Comparison of ENCODE assay signal across 22 mouse cellular contexts in the genomic region with DNA sequence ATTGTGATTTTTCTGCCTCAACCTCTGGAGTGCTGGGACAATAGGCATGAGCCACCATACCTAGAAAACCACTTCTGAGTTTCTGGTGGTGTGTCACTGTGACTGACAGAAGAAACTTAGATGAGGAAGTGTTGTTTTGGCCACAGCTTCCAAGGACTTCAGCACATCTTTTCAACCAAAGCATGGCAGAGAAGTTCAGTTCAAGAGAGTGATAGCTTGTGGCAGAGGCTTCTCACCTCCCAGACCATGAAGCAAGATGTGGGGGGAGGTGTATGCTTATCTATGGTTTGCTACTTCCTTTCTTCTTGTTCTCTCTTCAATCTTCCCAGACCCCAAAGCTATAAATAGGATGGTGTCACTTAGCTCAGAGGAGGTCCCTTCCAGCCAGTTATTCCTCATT.
"Had no signal": no experiment of that assay in that cellular context is flagged by ENCODE, and none has a peak within 500 bp of the region (broad histone marks: within the 10 kb centered on the region; RNA-seq: fewer than 3 reads in every experiment).

No protein-coding gene starts in this region.

- H3K4me1 ChIP-seq: kidney, embryonic 15.5 days; limb, embryonic 12.5 days; limb, embryonic 15.5 days; liver, embryonic 12.5 days; midbrain, embryonic 10.5 days; midbrain, embryonic 13.5 days; neural tube, embryonic 13.5 days had no signal

- H3K36me3 ChIP-seq: kidney, embryonic 15.5 days; limb, embryonic 12.5 days; limb, embryonic 15.5 days; liver, embryonic 12.5 days; midbrain, embryonic 10.5 days; midbrain, embryonic 13.5 days; neural tube, embryonic 13.5 days had no signal

- H3K27me3 ChIP-seq: kidney, embryonic 15.5 days; limb, embryonic 12.5 days; limb, embryonic 15.5 days; liver, embryonic 12.5 days; megakaryocyte, embryonic 14.5 days; midbrain, embryonic 13.5 days; neural tube, embryonic 13.5 days had no signal

- H3K9me3 ChIP-seq: kidney, embryonic 15.5 days; limb, embryonic 12.5 days; limb, embryonic 15.5 days; liver, embryonic 12.5 days; megakaryocyte, embryonic 14.5 days; midbrain, embryonic 10.5 days; midbrain, embryonic 13.5 days; neural tube, embryonic 13.5 days had no signal

- ATAC-seq: intestine, postnatal 0 days; liver, embryonic 12.5 days; midbrain, embryonic 13.5 days; midbrain, embryonic 16.5 days had no signal

- DNase-seq: kidney, adult 2 months; kidney, postnatal 10 days; kidney, postnatal 36 days; layer of hippocampus, postnatal 36 days; left cerebral cortex, postnatal 4 days; lung, adult 2 months; lung, postnatal 14 days; lung, postnatal 4 days; thymus, adult 18-20 months; thymus, postnatal 36 days had no signal

- H3K27ac ChIP-seq: kidney, embryonic 15.5 days; left cerebral cortex, adult 2 months; limb, embryonic 12.5 days; limb, embryonic 15.5 days; liver, embryonic 12.5 days; midbrain, embryonic 10.5 days; midbrain, embryonic 13.5 days; neural tube, embryonic 13.5 days had no signal

- H3K9ac ChIP-seq: kidney, embryonic 15.5 days; limb, embryonic 12.5 days; limb, embryonic 15.5 days; liver, embryonic 12.5 days; midbrain, embryonic 13.5 days; neural tube, embryonic 13.5 days had no signal

- H3K4me2 ChIP-seq: kidney, embryonic 15.5 days; limb, embryonic 12.5 days; limb, embryonic 15.5 days; liver, embryonic 12.5 days; midbrain, embryonic 13.5 days; neural tube, embryonic 13.5 days had no signal

- H3K4me3 ChIP-seq: kidney, embryonic 15.5 days; left cerebral cortex, adult 2 months; limb, embryonic 12.5 days; limb, embryonic 15.5 days; liver, embryonic 12.5 days; megakaryocyte, embryonic 14.5 days; midbrain, embryonic 10.5 days; midbrain, embryonic 13.5 days; myocyte; neural tube, embryonic 13.5 days had no signal
